Mouse (Mus musculus) frontal cortex, postnatal 14 days (tissue): Measurements from ENCODE around the gene 9130023H24Rik.

Experiments
- DNase-seq, 2 experiments: peaks; one replicate each; pipeline ENCODE4 v3.0.0; 2022; ENCODE audit warnings: low spot score in 2 of 2

9130023H24Rik gene

GRCm38 (mm10) chr7:128201607-128202006, 36.2 kb downstream of the 9130023H24Rik start:
- DNase-seq = no peak
